Comparison of ENCODE assay signal across 9 mouse cellular contexts in the genomic region with DNA sequence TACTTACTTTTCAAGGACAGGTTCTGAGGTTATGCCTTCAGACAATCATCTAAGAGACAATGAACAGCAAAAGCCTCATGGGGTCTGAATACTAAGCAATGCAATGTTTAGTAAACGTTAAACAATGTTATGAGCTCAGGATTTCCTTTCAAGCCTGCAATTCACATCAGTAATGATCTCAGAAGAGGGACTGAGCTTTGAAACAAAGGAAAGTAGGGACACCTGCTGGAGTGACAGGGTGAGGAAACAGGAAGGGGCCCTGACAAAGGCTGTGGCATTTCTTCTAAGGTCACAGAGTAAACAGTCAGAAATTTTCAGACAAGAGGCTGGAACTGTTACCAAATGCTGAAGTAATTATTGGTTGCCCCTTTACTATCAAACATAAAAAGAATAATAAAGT.
DNase-seq lines count a peak whose midpoint lies in the region; ATAC-seq and TF ChIP-seq lines count a peak whose summit lies in the region.
"Had no signal": no experiment of that assay in that cellular context is flagged by ENCODE, and none has a peak within 500 bp of the region (broad histone marks: within the 10 kb centered on the region; RNA-seq: fewer than 3 reads in every experiment).

No protein-coding gene starts in this region.

- 0% methylated on average over 1 of the region's 1 CpGs for whole genome bisulfite sequencing in forebrain, embryonic 11.5 days
- 0% methylated on average over 1 of the region's 1 CpGs for WGBS in forebrain, embryonic 12.5 days
- WGBS in midbrain, embryonic 10.5 days = 0% methylated on average over 1 of the region's 1 CpGs
- WGBS in midbrain, embryonic 16.5 days = 0% methylated on average over 1 of the region's 1 CpGs
- 2% methylated on average over 1 of the region's 1 CpGs for WGBS in hindbrain, postnatal 0 days

- H3K36me3 ChIP-seq in forebrain, embryonic 11.5 days (ENCODE audit: control insufficient read depth, insufficient read depth, low read length) = no peaks in the 10 kb centered on the region
- no peaks in the 10 kb centered on the region for H3K36me3 ChIP-seq in forebrain, embryonic 12.5 days (replicated peaks)
- no peaks in the 10 kb centered on the region for H3K36me3 ChIP-seq in midbrain, embryonic 10.5 days
- H3K36me3 ChIP-seq in midbrain, embryonic 16.5 days (ENCODE audit: control insufficient read depth, insufficient read depth, low read length) = no peaks in the 10 kb centered on the region
- no peaks in the 10 kb centered on the region for H3K36me3 ChIP-seq in hindbrain, postnatal 0 days (ENCODE audit: insufficient read depth, low read length)
- H3K36me3 ChIP-seq: liver, embryonic 13.5 days had no signal

- H3K4me2 ChIP-seq in forebrain, embryonic 11.5 days (ENCODE audit: low read depth, low read length, severe bottlenecking) = no peak overlapping the region
- no peak overlapping the region for H3K4me2 ChIP-seq in forebrain, embryonic 12.5 days
- H3K4me2 ChIP-seq in midbrain, embryonic 16.5 days (ENCODE audit: low read length) = no peak overlapping the region
- no peak overlapping the region for H3K4me2 ChIP-seq in hindbrain, postnatal 0 days (ENCODE audit: low read depth, low read length)
- H3K4me2 ChIP-seq: liver, embryonic 13.5 days had no signal

- no peak for DNase-seq in forebrain, embryonic 11.5 days (ENCODE audit: low spot score)
- DNase-seq in midbrain, embryonic 10.5 days (ENCODE audit: low spot score) = no peak
- peak; percentile 39 for DNase-seq in hindbrain, postnatal 0 days (ENCODE audit: low spot score)
- no peak for DNase-seq in urinary bladder, postnatal 36 days (ENCODE audit: low spot score in 2 of 2)
- no peak for DNase-seq in yolk sac, embryonic 10.5 days (ENCODE audit: low spot score)
- DNase-seq in right cerebral cortex, postnatal 36 days (ENCODE audit: low spot score in 2 of 2) = no peak
- DNase-seq: liver, embryonic 13.5 days had no signal

- no peaks in the 10 kb centered on the region for H3K4me1 ChIP-seq in forebrain, embryonic 11.5 days (replicated peaks; ENCODE audit: control insufficient read depth, insufficient read depth, low read length)
- peaks cover 5% of the 10 kb centered on the region for H3K4me1 ChIP-seq in forebrain, embryonic 12.5 days
- peaks cover 17% of the 10 kb centered on the region for H3K4me1 ChIP-seq in midbrain, embryonic 10.5 days
- H3K4me1 ChIP-seq in midbrain, embryonic 16.5 days (ENCODE audit: control insufficient read depth, insufficient read depth, low read length) = peaks cover 4% of the 10 kb centered on the region
- no peaks in the 10 kb centered on the region for H3K4me1 ChIP-seq in hindbrain, postnatal 0 days (ENCODE audit: insufficient read depth, low read length)
- H3K4me1 ChIP-seq: liver, embryonic 13.5 days had no signal

- no peaks in the 10 kb centered on the region for H3K27me3 ChIP-seq in forebrain, embryonic 11.5 days (ENCODE audit: control insufficient read depth, insufficient read depth, low read length)
- no peaks in the 10 kb centered on the region for H3K27me3 ChIP-seq in forebrain, embryonic 12.5 days
- no peaks in the 10 kb centered on the region for H3K27me3 ChIP-seq in midbrain, embryonic 10.5 days (ENCODE audit: low read depth, poor library complexity, severe bottlenecking)
- H3K27me3 ChIP-seq in midbrain, embryonic 16.5 days (ENCODE audit: control insufficient read depth, insufficient read depth, low read depth, low read length) = no peaks in the 10 kb centered on the region
- no peaks in the 10 kb centered on the region for H3K27me3 ChIP-seq in hindbrain, postnatal 0 days (ENCODE audit: insufficient read depth, low read length)
- H3K27me3 ChIP-seq: liver, embryonic 13.5 days had no signal

- H3K4me3 ChIP-seq in forebrain, embryonic 11.5 days (ENCODE audit: low read depth, low read length) = no peak overlapping the region
- no peak overlapping the region for H3K4me3 ChIP-seq in forebrain, embryonic 12.5 days (replicated peaks)
- no peak overlapping the region for H3K4me3 ChIP-seq in midbrain, embryonic 10.5 days
- no peak overlapping the region for H3K4me3 ChIP-seq in midbrain, embryonic 16.5 days (ENCODE audit: low read depth, low read length)
- H3K4me3 ChIP-seq in hindbrain, postnatal 0 days (ENCODE audit: low read length) = no peak overlapping the region
- H3K4me3 ChIP-seq: liver, embryonic 13.5 days had no signal

- no peak overlapping the region for H3K27ac ChIP-seq in forebrain, embryonic 11.5 days (ENCODE audit: low read depth, low read length)
- no peak overlapping the region for H3K27ac ChIP-seq in forebrain, embryonic 12.5 days
- H3K27ac ChIP-seq in midbrain, embryonic 10.5 days (replicated peaks) = peak overlapping the region; percentile 69
- no peak overlapping the region for H3K27ac ChIP-seq in midbrain, embryonic 16.5 days (ENCODE audit: low read length)
- no peak overlapping the region for H3K27ac ChIP-seq in hindbrain, postnatal 0 days
- H3K27ac ChIP-seq: liver, embryonic 13.5 days had no signal

- H3K9me3 ChIP-seq in forebrain, embryonic 11.5 days (ENCODE audit: control insufficient read depth, low read length) = no peaks in the 10 kb centered on the region
- no peaks in the 10 kb centered on the region for H3K9me3 ChIP-seq in forebrain, embryonic 12.5 days
- H3K9me3 ChIP-seq in midbrain, embryonic 10.5 days (replicated peaks) = no peaks in the 10 kb centered on the region
- H3K9me3 ChIP-seq in midbrain, embryonic 16.5 days (replicated peaks; ENCODE audit: control insufficient read depth, low read length, poor library complexity, severe bottlenecking) = no peaks in the 10 kb centered on the region
- H3K9me3 ChIP-seq in hindbrain, postnatal 0 days (ENCODE audit: low read length) = no peaks in the 10 kb centered on the region
- H3K9me3 ChIP-seq: liver, embryonic 13.5 days had no signal

- peak; percentile 56 for ATAC-seq in forebrain, embryonic 11.5 days (replicated peaks; ENCODE audit: low FRiP score)
- ATAC-seq in forebrain, embryonic 12.5 days (ENCODE audit: low FRiP score) = no peak
- no peak for ATAC-seq in midbrain, embryonic 16.5 days
- no peak for ATAC-seq in hindbrain, postnatal 0 days

- H3K9ac ChIP-seq in forebrain, embryonic 11.5 days (ENCODE audit: low read length) = no peak overlapping the region
- no peak overlapping the region for H3K9ac ChIP-seq in forebrain, embryonic 12.5 days
- H3K9ac ChIP-seq in midbrain, embryonic 16.5 days (ENCODE audit: low read depth, low read length) = no peak overlapping the region
- no peak overlapping the region for H3K9ac ChIP-seq in hindbrain, postnatal 0 days (replicated peaks; ENCODE audit: low read length)
- H3K9ac ChIP-seq: liver, embryonic 13.5 days had no signal

- peak; percentile 50 for TF ChIP-seq CTCF in hindbrain, postnatal 0 days (IDR thresholded peaks at IDR 0.05; ENCODE audit: low read depth)
